Mouse (Mus musculus): ENCODE measurements around the gene Prcc.

GRCm38 (mm10) chr3:87909874-87910273 lies 24.5 kb upstream of the Prcc start:
- TF ChIP-seq POLR2A (IDR thresholded peaks at IDR 0.05; ENCODE audit: control insufficient read depth, extremely low read depth, insufficient read depth, low read length, poor library complexity) = no peak
- no peak for TF ChIP-seq CTCF (IDR thresholded peaks at IDR 0.05; ENCODE audit: borderline replicate concordance, control insufficient read depth, extremely low read depth, insufficient read depth, low read length, poor library complexity)
